Mouse (Mus musculus): Measurements from ENCODE around the gene Msmb.

DNA sequence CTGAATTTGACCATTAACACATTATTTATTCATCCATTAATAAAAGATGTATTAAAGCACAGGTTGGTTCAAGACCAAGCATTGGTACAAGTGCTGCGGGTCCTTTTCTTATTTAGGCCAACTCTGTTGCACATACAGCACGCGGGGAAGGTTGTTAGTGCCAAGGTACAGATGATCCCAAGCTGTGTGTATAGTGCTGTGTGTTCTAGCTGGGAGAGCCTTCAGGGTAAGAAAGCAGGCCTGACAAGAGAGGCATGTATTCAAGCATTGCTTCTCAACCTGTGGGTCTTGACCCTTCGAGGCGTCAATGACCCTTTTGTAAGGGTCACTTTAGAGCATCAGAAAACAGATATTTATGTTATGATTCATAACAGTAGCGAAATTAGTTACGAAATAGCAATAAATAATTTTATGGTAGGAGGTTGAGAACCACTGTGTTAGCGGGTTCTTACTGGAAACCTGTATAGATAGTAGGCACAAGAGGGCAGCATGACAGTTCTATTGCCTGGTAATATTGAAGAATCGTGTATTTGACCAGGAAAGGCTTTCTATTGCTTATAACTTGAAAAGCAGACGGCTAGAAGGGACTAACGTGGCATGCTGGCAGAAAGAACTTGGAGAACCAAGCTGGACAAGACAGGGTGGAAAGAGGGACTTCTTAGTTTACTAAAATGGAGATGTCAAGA is 21.5 kb downstream of the Msmb start:
- TF ChIP-seq POLR2A (IDR thresholded peaks at IDR 0.05; ENCODE audit: control insufficient read depth in 1 of 2, insufficient read depth in 1 of 2, low read depth in 1 of 2, low read length in 2 of 2, poor library complexity in 1 of 2) (no peak), MAX (IDR thresholded peaks at IDR 0.05; ENCODE audit: low read length) (no peak), MAFK (IDR thresholded peaks at IDR 0.05; ENCODE audit: borderline replicate concordance, low read depth, low read length) (no peak)
